Mouse (Mus musculus): ENCODE data around the gene Ttll7.

GRCm38 (mm10) chr3:147001557-147001956 lies 149.4 kb downstream of the Ttll7 start:
- TF ChIP-seq EP300 (IDR thresholded peaks at IDR 0.05; ENCODE audit: low read depth) (no peak), CTCF (IDR thresholded peaks at IDR 0.05; ENCODE audit: low read depth) (no peak)
